Mouse (Mus musculus): Measurements from ENCODE around the gene Cradd. TPM values are rescaled to one million over a fixed set of nuclear protein-coding genes. Genes with fewer than 3 reads are reported as not detected.

The Cradd gene
- polyA plus RNA-seq, 2 experiments: 3.2 to 3.6 TPM

DNA sequence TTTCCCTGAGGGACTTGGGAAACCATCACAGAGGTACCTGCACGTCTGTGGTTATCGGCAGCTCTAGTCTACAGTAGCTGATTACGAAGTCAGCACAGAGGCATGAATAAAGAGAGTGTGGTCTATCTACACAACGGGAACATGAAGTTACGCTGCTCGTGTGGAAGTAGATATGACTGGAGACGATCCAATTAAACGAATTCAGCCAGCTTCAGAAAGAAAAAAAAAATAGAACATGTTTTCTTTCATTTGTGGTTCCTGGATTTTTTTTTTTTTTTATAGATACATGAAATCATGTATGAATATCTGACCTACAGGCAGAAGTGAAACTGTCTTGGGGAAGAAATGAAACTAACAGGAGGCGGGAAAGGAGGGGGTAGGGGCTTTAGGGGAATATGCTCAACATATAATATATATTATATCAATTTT, 43.7 kb upstream of the Cradd start:
- TF ChIP-seq CTCF (IDR thresholded peaks at IDR 0.05; ENCODE audit: low read depth) (no peak), EP300 (IDR thresholded peaks at IDR 0.05; ENCODE audit: low read depth) (no peak)
- no peak for ATAC-seq (ENCODE audit: insufficient read depth)
- 70% methylated on average over 9 of the region's 9 CpGs for WGBS (ENCODE audit: insufficient replicate concordance)
- DNase-seq (ENCODE audit: low read depth in 3 of 3, low spot score in 3 of 3): no peak
- Histone ChIP-seq H3K9ac (replicated peaks) (no peak overlapping the region), H3K27ac (no peak overlapping the region), H3K27me3 (ENCODE audit: control insufficient read depth, insufficient read depth, low read length) (no peaks in the 10 kb centered on the region), H3K4me1 (replicated peaks; ENCODE audit: control insufficient read depth in 2 of 2, insufficient read depth in 2 of 2, low read length in 1 of 2) (no peaks in the 10 kb centered on the region), H3K4me3 (ENCODE audit: insufficient read depth in 1 of 2, low read depth in 2 of 2, low read length in 2 of 2) (no peak overlapping the region), H3K36me3 (replicated peaks; ENCODE audit: control insufficient read depth, insufficient read depth, low read depth) (no peaks in the 10 kb centered on the region), H3K9me3 (ENCODE audit: control insufficient read depth, low read length) (no peaks in the 10 kb centered on the region), H3K4me2 (ENCODE audit: low read depth) (no peak overlapping the region)

- H3K9ac ChIP-seq (replicated peaks): no peak overlapping the region
- no peaks in the 10 kb centered on the region for H3K36me3 ChIP-seq (replicated peaks; ENCODE audit: control insufficient read depth, insufficient read depth, low read depth)
- no peak for ATAC-seq (ENCODE audit: insufficient read depth)
- no peak overlapping the region for H3K27ac ChIP-seq
- no peak for DNase-seq (ENCODE audit: low read depth in 3 of 3, low spot score in 3 of 3)
- WGBS (ENCODE audit: insufficient replicate concordance): 68% methylated on average over 7 of the region's 7 CpGs
- H3K4me3 ChIP-seq (ENCODE audit: insufficient read depth in 1 of 2, low read depth in 2 of 2, low read length in 2 of 2): no peak overlapping the region
- no peaks in the 10 kb centered on the region for H3K27me3 ChIP-seq (ENCODE audit: control insufficient read depth, insufficient read depth, low read length)
- no peaks in the 10 kb centered on the region for H3K9me3 ChIP-seq (ENCODE audit: control insufficient read depth, low read length)
- H3K4me2 ChIP-seq (ENCODE audit: low read depth): no peak overlapping the region
- no peaks in the 10 kb centered on the region for H3K4me1 ChIP-seq (replicated peaks; ENCODE audit: control insufficient read depth in 2 of 2, insufficient read depth in 2 of 2, low read length in 1 of 2)
- TF ChIP-seq CTCF (IDR thresholded peaks at IDR 0.05; ENCODE audit: low read depth) (no peak), EP300 (IDR thresholded peaks at IDR 0.05; ENCODE audit: low read depth) (no peak)
Observed at GRCm38 (mm10) chr10:95367241-95367640, 43.3 kb upstream of the Cradd start.

GRCm38 (mm10) chr10:95362326-95362725, 38.4 kb upstream of the Cradd start:
- ATAC-seq (ENCODE audit: insufficient read depth): no peak
- 40% methylated on average over 2 of the region's 2 CpGs for WGBS (ENCODE audit: insufficient replicate concordance)
- H3K27me3 ChIP-seq (ENCODE audit: control insufficient read depth, insufficient read depth, low read length): no peaks in the 10 kb centered on the region
- H3K4me1 ChIP-seq (replicated peaks; ENCODE audit: control insufficient read depth in 2 of 2, insufficient read depth in 2 of 2, low read length in 1 of 2): no peaks in the 10 kb centered on the region
- H3K9ac ChIP-seq (replicated peaks): no peak overlapping the region
- no peak overlapping the region for H3K27ac ChIP-seq
- no peak overlapping the region for H3K4me3 ChIP-seq (ENCODE audit: insufficient read depth in 1 of 2, low read depth in 2 of 2, low read length in 2 of 2)
- H3K4me2 ChIP-seq (ENCODE audit: low read depth): no peak overlapping the region
- no peak for DNase-seq (ENCODE audit: low read depth in 3 of 3, low spot score in 3 of 3)
- H3K36me3 ChIP-seq (replicated peaks; ENCODE audit: control insufficient read depth, insufficient read depth, low read depth): no peaks in the 10 kb centered on the region
- TF ChIP-seq CTCF (IDR thresholded peaks at IDR 0.05; ENCODE audit: low read depth) (no peak), EP300 (IDR thresholded peaks at IDR 0.05; ENCODE audit: low read depth) (no peak)
- no peaks in the 10 kb centered on the region for H3K9me3 ChIP-seq (ENCODE audit: control insufficient read depth, low read length)

- no peaks in the 10 kb centered on the region for H3K9me3 ChIP-seq (ENCODE audit: control insufficient read depth, low read length)
- no peak overlapping the region for H3K27ac ChIP-seq
- H3K9ac ChIP-seq (replicated peaks): no peak overlapping the region
- H3K4me2 ChIP-seq (ENCODE audit: low read depth): no peak overlapping the region
- 67% methylated on average over 12 of the region's 12 CpGs for WGBS (ENCODE audit: insufficient replicate concordance)
- ATAC-seq (ENCODE audit: insufficient read depth) (no peak), DNase-seq (ENCODE audit: low read depth in 3 of 3, low spot score in 3 of 3) (no peak)
- no peaks in the 10 kb centered on the region for H3K27me3 ChIP-seq (ENCODE audit: control insufficient read depth, insufficient read depth, low read length)
- no peak overlapping the region for H3K4me3 ChIP-seq (ENCODE audit: insufficient read depth in 1 of 2, low read depth in 2 of 2, low read length in 2 of 2)
- no peaks in the 10 kb centered on the region for H3K4me1 ChIP-seq (replicated peaks; ENCODE audit: control insufficient read depth in 2 of 2, insufficient read depth in 2 of 2, low read length in 1 of 2)
- no peaks in the 10 kb centered on the region for H3K36me3 ChIP-seq (replicated peaks; ENCODE audit: control insufficient read depth, insufficient read depth, low read depth)
- TF ChIP-seq EP300 (IDR thresholded peaks at IDR 0.05; ENCODE audit: low read depth): no peak
- TF ChIP-seq CTCF (IDR thresholded peaks at IDR 0.05; ENCODE audit: low read depth): no peak
Observed at GRCm38 (mm10) chr10:95361260-95361841, 37.4 kb upstream of the Cradd start.

- H3K9ac ChIP-seq (replicated peaks): no peak overlapping the region
- H3K4me1 ChIP-seq (replicated peaks; ENCODE audit: control insufficient read depth in 2 of 2, insufficient read depth in 2 of 2, low read length in 1 of 2): no peaks in the 10 kb centered on the region
- DNase-seq (ENCODE audit: low read depth in 3 of 3, low spot score in 3 of 3) (no peak), ATAC-seq (ENCODE audit: insufficient read depth) (no peak)
- H3K27me3 ChIP-seq (ENCODE audit: control insufficient read depth, insufficient read depth, low read length): no peaks in the 10 kb centered on the region
- no peaks in the 10 kb centered on the region for H3K36me3 ChIP-seq (replicated peaks; ENCODE audit: control insufficient read depth, insufficient read depth, low read depth)
- H3K4me2 ChIP-seq (ENCODE audit: low read depth): no peak overlapping the region
- TF ChIP-seq CTCF (IDR thresholded peaks at IDR 0.05; ENCODE audit: low read depth): no peak
- TF ChIP-seq EP300 (IDR thresholded peaks at IDR 0.05; ENCODE audit: low read depth): no peak
- no peaks in the 10 kb centered on the region for H3K9me3 ChIP-seq (ENCODE audit: control insufficient read depth, low read length)
- WGBS (ENCODE audit: insufficient replicate concordance): 65% methylated on average over 5 of the region's 5 CpGs
- no peak overlapping the region for H3K27ac ChIP-seq
- H3K4me3 ChIP-seq (ENCODE audit: insufficient read depth in 1 of 2, low read depth in 2 of 2, low read length in 2 of 2): no peak overlapping the region
Observed at GRCm38 (mm10) chr10:95360048-95360447, 36.1 kb upstream of the Cradd start.
